Mouse (Mus musculus) cerebellum, adult 2 months (tissue): ENCODE measurements around the gene Ctrc.

ENCODE experiments used
- CTCF ChIP-seq: fragments of 200-500 bp; IDR thresholded peaks from 2 replicates; pipeline ENCODE4 v1.5.1; 2011; ENCODE audit warnings: low read depth, mild to moderate bottlenecking, control low read depth, low read length, moderate library complexity, borderline replicate concordance; ENCODE audit not compliant: insufficient read depth
- POLR2A ChIP-seq: fragments of 200-500 bp; IDR thresholded peaks from 2 replicates; pipeline ENCODE4 v1.6.1; 2011; ENCODE audit warnings: low read length, control low read depth, borderline replicate concordance; ENCODE audit not compliant: insufficient read depth

- TF ChIP-seq CTCF: no peak
- TF ChIP-seq POLR2A: no peak
These were observed 14.2 kb upstream of the Ctrc start for GRCm38 (mm10) chr4:141860246-141860841.
